20 mouse cellular contexts compared by ENCODE assay signal in genomic region chr5:13007132-13007531, GRCm38 (mm10).
DNase-seq lines count a peak whose midpoint lies in the region; ATAC-seq and TF ChIP-seq lines count a peak whose summit lies in the region.
"Had no signal": no experiment of that assay in that cellular context is flagged by ENCODE, and none has a peak within 500 bp of the region (broad histone marks: within the 10 kb centered on the region; RNA-seq: fewer than 3 reads in every experiment).

No protein-coding gene starts in this region.

- no peaks in the 10 kb centered on the region for H3K9me3 ChIP-seq in midbrain, embryonic 11.5 days (ENCODE audit: control insufficient read depth, low read length)
- H3K9me3 ChIP-seq in midbrain, embryonic 10.5 days (replicated peaks) = no peaks in the 10 kb centered on the region
- H3K9me3 ChIP-seq in embryonic facial prominence, embryonic 11.5 days (replicated peaks; ENCODE audit: control insufficient read depth, low read length) = no peaks in the 10 kb centered on the region
- H3K9me3 ChIP-seq in neural tube, embryonic 11.5 days (ENCODE audit: control insufficient read depth, low read length) = no peaks in the 10 kb centered on the region
- H3K9me3 ChIP-seq: G1E; kidney, embryonic 15.5 days; limb, embryonic 12.5 days; liver, embryonic 15.5 days had no signal

- TF ChIP-seq CTCF in brain, embryonic 14.5 days (IDR thresholded peaks at IDR 0.05; ENCODE audit: borderline replicate concordance, extremely low read depth, insufficient read depth, insufficient read length) = no peak

- H3K4me1 ChIP-seq in midbrain, embryonic 11.5 days (ENCODE audit: control insufficient read depth, insufficient read depth, low read length) = no peaks in the 10 kb centered on the region
- H3K4me1 ChIP-seq in midbrain, embryonic 10.5 days = no peaks in the 10 kb centered on the region
- H3K4me1 ChIP-seq in embryonic facial prominence, embryonic 11.5 days (ENCODE audit: control insufficient read depth, insufficient read depth, low read length) = no peaks in the 10 kb centered on the region
- no peaks in the 10 kb centered on the region for H3K4me1 ChIP-seq in neural tube, embryonic 11.5 days (ENCODE audit: control insufficient read depth, insufficient read depth, low read length)
- H3K4me1 ChIP-seq: kidney, embryonic 15.5 days; liver, embryonic 15.5 days had no signal

- no peaks in the 10 kb centered on the region for H3K27me3 ChIP-seq in midbrain, embryonic 11.5 days (ENCODE audit: control insufficient read depth, insufficient read depth, low read length)
- H3K27me3 ChIP-seq in midbrain, embryonic 10.5 days (ENCODE audit: low read depth, poor library complexity, severe bottlenecking) = no peaks in the 10 kb centered on the region
- H3K27me3 ChIP-seq in embryonic facial prominence, embryonic 11.5 days (ENCODE audit: control insufficient read depth, insufficient read depth, low read length) = no peaks in the 10 kb centered on the region
- H3K27me3 ChIP-seq in neural tube, embryonic 11.5 days (ENCODE audit: control insufficient read depth, insufficient read depth, low read length) = no peaks in the 10 kb centered on the region
- H3K27me3 ChIP-seq: kidney, embryonic 15.5 days; limb, embryonic 12.5 days; liver, embryonic 15.5 days had no signal

- H3K27ac ChIP-seq in midbrain, embryonic 11.5 days (ENCODE audit: low read depth, low read length) = no peak overlapping the region
- no peak overlapping the region for H3K27ac ChIP-seq in midbrain, embryonic 10.5 days (replicated peaks)
- H3K27ac ChIP-seq in embryonic facial prominence, embryonic 11.5 days (replicated peaks; ENCODE audit: low read depth, low read length) = no peak overlapping the region
- no peak overlapping the region for H3K27ac ChIP-seq in neural tube, embryonic 11.5 days (ENCODE audit: low read depth, low read length)
- H3K27ac ChIP-seq: kidney, embryonic 15.5 days; limb, embryonic 12.5 days; liver, embryonic 15.5 days; stomach, postnatal 0 days had no signal

- TF ChIP-seq POLR2A in brain, embryonic 14.5 days (IDR thresholded peaks at IDR 0.05; ENCODE audit: borderline replicate concordance, extremely low read depth, insufficient read depth, insufficient read length, poor library complexity, severe bottlenecking) = no peak

- ATAC-seq in midbrain, embryonic 11.5 days (ENCODE audit: low FRiP score) = no peak
- ATAC-seq in embryonic facial prominence, embryonic 11.5 days (replicated peaks; ENCODE audit: insufficient number of reproducible peaks, low FRiP score, low TSS enrichment, low read depth) = no peak
- no peak for ATAC-seq in neural tube, embryonic 11.5 days (ENCODE audit: insufficient read depth, low FRiP score, low TSS enrichment)
- ATAC-seq: CD4-positive, CD25-positive, alpha-beta regulatory T cell, adult 4 months; intestine, embryonic 16.5 days had no signal

- no peak overlapping the region for H3K9ac ChIP-seq in midbrain, embryonic 11.5 days (ENCODE audit: low read length)
- H3K9ac ChIP-seq in embryonic facial prominence, embryonic 11.5 days (replicated peaks; ENCODE audit: low read length) = no peak overlapping the region
- no peak overlapping the region for H3K9ac ChIP-seq in neural tube, embryonic 11.5 days (ENCODE audit: low read length)
- H3K9ac ChIP-seq: kidney, embryonic 15.5 days; limb, embryonic 12.5 days; liver, embryonic 15.5 days had no signal

- H3K4me3 ChIP-seq in midbrain, embryonic 11.5 days (ENCODE audit: low read depth, low read length) = no peak overlapping the region
- H3K4me3 ChIP-seq in midbrain, embryonic 10.5 days = no peak overlapping the region
- no peak overlapping the region for H3K4me3 ChIP-seq in embryonic facial prominence, embryonic 11.5 days (ENCODE audit: low read depth, low read length)
- no peak overlapping the region for H3K4me3 ChIP-seq in neural tube, embryonic 11.5 days (ENCODE audit: low read depth, low read length)
- H3K4me3 ChIP-seq: kidney, embryonic 15.5 days; limb, embryonic 12.5 days; liver, embryonic 15.5 days had no signal

- no peak overlapping the region for H3K4me2 ChIP-seq in midbrain, embryonic 11.5 days
- no peak overlapping the region for H3K4me2 ChIP-seq in embryonic facial prominence, embryonic 11.5 days (ENCODE audit: low read depth, low read length)
- no peak overlapping the region for H3K4me2 ChIP-seq in neural tube, embryonic 11.5 days (ENCODE audit: low read depth)
- H3K4me2 ChIP-seq: kidney, embryonic 15.5 days; limb, embryonic 12.5 days; liver, embryonic 15.5 days had no signal

- H3K36me3 ChIP-seq in midbrain, embryonic 11.5 days (ENCODE audit: control insufficient read depth, insufficient read depth, low read length) = no peaks in the 10 kb centered on the region
- H3K36me3 ChIP-seq in midbrain, embryonic 10.5 days = no peaks in the 10 kb centered on the region
- no peaks in the 10 kb centered on the region for H3K36me3 ChIP-seq in embryonic facial prominence, embryonic 11.5 days (replicated peaks; ENCODE audit: control insufficient read depth, insufficient read depth, low read depth, low read length)
- no peaks in the 10 kb centered on the region for H3K36me3 ChIP-seq in neural tube, embryonic 11.5 days (ENCODE audit: control insufficient read depth, insufficient read depth, low read length)
- H3K36me3 ChIP-seq: G1E; kidney, embryonic 15.5 days; limb, embryonic 12.5 days; liver, embryonic 15.5 days had no signal

- DNase-seq in midbrain, embryonic 11.5 days (ENCODE audit: low spot score, missing footprints) = peak; percentile 8
- no peak for DNase-seq in midbrain, embryonic 10.5 days (ENCODE audit: low spot score)
- peak; percentile 42 for DNase-seq in brain, embryonic 14.5 days (ENCODE audit: low read depth)
- DNase-seq in embryonic facial prominence, embryonic 11.5 days (ENCODE audit: low spot score) = peak; percentile 74
- DNase-seq in neural tube, embryonic 11.5 days (ENCODE audit: low spot score) = peak; percentile 32
- DNase-seq in gastrocnemius, postnatal 25 days = no peak
- DNase-seq in frontal cortex, adult 2 months (ENCODE audit: extremely low spot score in 1 of 2, low spot score in 1 of 2) = no peak
- DNase-seq: cerebellum, adult 11 months; heart, postnatal 4 days; layer of hippocampus, postnatal 36 days; lung, postnatal 10 days; right cerebral cortex, postnatal 25 days; thymus, postnatal 14 days had no signal

- WGBS in midbrain, embryonic 11.5 days = 66% methylated on average over 6 of the region's 6 CpGs
- 74% methylated on average over 6 of the region's 6 CpGs for WGBS in midbrain, embryonic 10.5 days
- WGBS in embryonic facial prominence, embryonic 11.5 days = 49% methylated on average over 6 of the region's 6 CpGs
- WGBS in neural tube, embryonic 11.5 days = 48% methylated on average over 6 of the region's 6 CpGs

Comparison
In these comparisons a context has a peak if more than half of its experiments do, and no peak if none do; other contexts are left out.
1. DNase-seq: peak in midbrain, embryonic 11.5 days (single experiment), brain, embryonic 14.5 days (single experiment), embryonic facial prominence, embryonic 11.5 days (single experiment) and neural tube, embryonic 11.5 days (single experiment); none in midbrain, embryonic 10.5 days (single experiment), gastrocnemius, postnatal 25 days (single experiment) and frontal cortex, adult 2 months (0 of 2).